Mouse (Mus musculus): Measurements from ENCODE around the gene Rps21.

GRCm38 (mm10) chr2:180292906-180293305 lies 35.7 kb downstream of the Rps21 start:
- TF ChIP-seq POLR2A (IDR thresholded peaks at IDR 0.05; ENCODE audit: extremely low read depth, insufficient read depth, low read length) (no peak), CTCF (IDR thresholded peaks at IDR 0.05; ENCODE audit: low read depth, low read length) (no peak)
